Mouse (Mus musculus): ENCODE data around the gene Fndc3b. TPM values are rescaled to one million over a fixed set of nuclear protein-coding genes. Genes with fewer than 3 reads are reported as not detected.

Gene Fndc3b
- polyA plus RNA-seq, 1 experiment from 2014 or later, result 7.5 TPM

DNA sequence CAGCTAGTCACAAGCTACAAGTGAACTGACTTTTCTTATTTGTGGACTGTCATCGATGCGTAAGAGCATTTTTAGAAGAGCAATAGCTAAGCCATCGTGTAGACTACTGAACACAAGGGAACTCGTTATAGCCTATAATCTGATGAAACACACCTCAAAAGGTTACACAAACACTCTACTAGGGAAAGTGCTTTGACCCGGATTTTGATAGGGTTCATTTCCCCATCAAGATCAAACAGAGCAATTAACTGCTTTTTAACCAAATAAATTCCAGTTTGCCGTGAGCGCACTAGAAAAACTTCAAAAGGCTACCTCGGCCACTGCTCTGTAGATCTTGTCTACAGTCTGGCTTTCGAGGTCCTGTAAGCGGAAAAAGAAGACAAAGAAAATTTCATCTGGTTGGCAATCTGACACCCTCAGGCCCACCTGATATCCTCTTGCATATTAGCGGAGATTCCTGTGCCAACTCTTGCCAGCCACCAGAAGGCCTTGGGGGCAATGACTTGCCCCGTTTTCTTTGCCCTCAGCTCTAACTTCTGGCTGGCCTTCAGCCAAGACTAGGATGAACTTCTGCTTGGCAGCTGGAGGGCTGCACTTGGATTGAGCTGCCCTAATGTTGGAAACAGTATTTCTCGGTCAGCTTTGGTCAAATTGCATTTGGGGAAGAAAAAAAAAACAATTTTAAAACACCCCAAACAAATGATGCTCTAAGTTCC lies 107.0 kb downstream of the Fndc3b start:
- no peaks in the 10 kb centered on the region for H3K36me3 ChIP-seq (ENCODE audit: control insufficient read depth, insufficient read depth, low read length)
- H3K4me3 ChIP-seq (ENCODE audit: low read length), result no peak overlapping the region
- H3K4me1 ChIP-seq (ENCODE audit: control insufficient read depth, insufficient read depth, low read depth, low read length), result peaks cover 11% of the 10 kb centered on the region
- H3K27ac ChIP-seq (ENCODE audit: low read depth, low read length), result no peak overlapping the region
- no peak overlapping the region for H3K9ac ChIP-seq (ENCODE audit: low read depth, low read length)
- no peaks in the 10 kb centered on the region for H3K27me3 ChIP-seq (replicated peaks; ENCODE audit: control insufficient read depth, insufficient read depth, low read length)
- 70% methylated on average over 13 of the region's 13 CpGs for WGBS
- H3K9me3 ChIP-seq (ENCODE audit: control insufficient read depth, low read length), result no peaks in the 10 kb centered on the region
- ATAC-seq, result no peak
- no peak overlapping the region for H3K4me2 ChIP-seq (ENCODE audit: low read length)

DNA sequence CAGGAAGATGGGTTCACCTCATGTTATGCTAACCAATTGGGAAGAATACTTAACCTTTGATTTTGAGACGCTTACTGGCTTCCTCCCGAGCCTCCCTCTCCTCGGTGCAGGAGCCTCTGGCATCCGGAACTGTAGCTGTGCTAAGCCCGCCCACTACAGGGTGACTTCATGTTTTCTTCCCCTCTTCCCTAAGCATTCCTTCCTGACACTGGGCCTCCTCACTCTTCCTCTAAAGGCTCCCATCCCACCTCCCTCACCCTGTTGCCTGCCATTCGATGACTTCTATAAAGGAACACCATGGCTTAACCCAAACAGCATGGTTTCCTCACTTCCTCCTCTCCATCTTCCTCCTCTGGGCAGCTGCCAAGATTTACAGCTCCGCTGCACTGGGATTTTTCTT lies 110.5 kb downstream of the Fndc3b start:
- Histone ChIP-seq H3K9me3 (ENCODE audit: control insufficient read depth, low read length) (no peaks in the 10 kb centered on the region; the same call in 1 of the 2 replicates), H3K27me3 (replicated peaks; ENCODE audit: control insufficient read depth, insufficient read depth, low read length) (no peaks in the 10 kb centered on the region), H3K4me1 (ENCODE audit: control insufficient read depth, insufficient read depth, low read depth, low read length) (0 out of 2 replicates have a peak, but pooled peaks cover 3% of the 10 kb centered on the region), H3K4me2 (ENCODE audit: low read length) (no peak overlapping the region), H3K9ac (ENCODE audit: low read depth, low read length) (no peak overlapping the region), H3K27ac (ENCODE audit: low read depth, low read length) (no peak overlapping the region), H3K4me3 (ENCODE audit: low read length) (no peak overlapping the region), H3K36me3 (ENCODE audit: control insufficient read depth, insufficient read depth, low read length) (no peaks in the 10 kb centered on the region)
- ATAC-seq, result no peak
- 53% methylated on average over 7 of the region's 7 CpGs for WGBS

GRCm38 (mm10) chr3:27600197-27600596 lies 110.9 kb downstream of the Fndc3b start:
- Histone ChIP-seq H3K9me3 (ENCODE audit: control insufficient read depth, low read length) (no peaks in the 10 kb centered on the region; the same call in 1 of the 2 replicates), H3K9ac (ENCODE audit: low read depth, low read length) (no peak overlapping the region), H3K27ac (ENCODE audit: low read depth, low read length) (no peak overlapping the region), H3K36me3 (ENCODE audit: control insufficient read depth, insufficient read depth, low read length) (no peaks in the 10 kb centered on the region), H3K4me3 (ENCODE audit: low read length) (no peak overlapping the region), H3K27me3 (replicated peaks; ENCODE audit: control insufficient read depth, insufficient read depth, low read length) (no peaks in the 10 kb centered on the region), H3K4me1 (ENCODE audit: control insufficient read depth, insufficient read depth, low read depth, low read length) (0 out of 2 replicates have a peak, but pooled peaks cover 3% of the 10 kb centered on the region), H3K4me2 (ENCODE audit: low read length) (no peak overlapping the region)
- WGBS, result 44% methylated on average over 4 of the region's 4 CpGs
- no peak for ATAC-seq

- Histone ChIP-seq H3K4me3 (ENCODE audit: low read length) (no peak overlapping the region), H3K27ac (ENCODE audit: low read depth, low read length) (no peak overlapping the region)
These were observed 112.4 kb downstream of the Fndc3b start for GRCm38 (mm10) chr3:27598437-27599382.

DNA sequence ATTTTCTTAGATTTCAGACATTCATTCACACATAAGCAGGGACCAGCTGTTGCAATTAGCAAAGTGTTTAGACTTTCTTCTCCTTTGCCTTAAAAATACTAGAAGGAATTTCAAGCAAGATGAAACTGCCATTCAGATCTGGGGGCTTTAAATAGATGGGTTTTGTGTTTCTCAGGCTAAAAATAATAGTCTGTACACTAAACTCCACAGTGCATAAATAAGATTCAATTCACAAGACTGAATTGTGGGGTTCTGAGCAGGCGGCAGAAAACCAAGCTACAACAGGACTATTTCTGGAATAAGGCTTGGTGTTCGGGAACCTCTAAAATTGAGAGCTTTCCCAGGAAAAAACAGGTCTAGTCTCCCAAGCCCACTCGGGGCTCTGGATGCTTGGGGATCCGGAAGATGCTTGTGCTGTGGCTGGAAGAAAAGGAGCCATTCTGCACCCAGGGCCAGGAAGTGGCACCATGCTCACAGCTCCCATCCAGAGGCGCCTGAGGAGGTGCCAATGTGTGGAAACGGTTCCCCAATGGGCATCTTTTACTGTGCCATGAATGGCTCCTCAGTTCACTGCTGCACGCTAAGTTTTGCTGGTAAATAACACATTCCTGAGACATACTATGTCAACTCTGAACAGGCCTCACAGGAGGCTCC lies 117.5 kb downstream of the Fndc3b start:
- H3K4me3 ChIP-seq (ENCODE audit: low read length), result no peak overlapping the region
- H3K9me3 ChIP-seq (ENCODE audit: control insufficient read depth, low read length), result no peaks in the 10 kb centered on the region; the same call in 1 of the 2 replicates
- H3K27ac ChIP-seq (ENCODE audit: low read depth, low read length), result no peak overlapping the region
- H3K36me3 ChIP-seq (ENCODE audit: control insufficient read depth, insufficient read depth, low read length), result no peaks in the 10 kb centered on the region
- H3K4me2 ChIP-seq (ENCODE audit: low read length), result no peak overlapping the region
- ATAC-seq, result no peak
- 77% methylated on average over 7 of the region's 7 CpGs for WGBS
- H3K9ac ChIP-seq (ENCODE audit: low read depth, low read length), result no peak overlapping the region
- H3K4me1 ChIP-seq (ENCODE audit: control insufficient read depth, insufficient read depth, low read depth, low read length), result no peaks in the 10 kb centered on the region; the same call in 1 of the 2 replicates
- no peaks in the 10 kb centered on the region for H3K27me3 ChIP-seq (replicated peaks; ENCODE audit: control insufficient read depth, insufficient read depth, low read length)

More at GRCm38 (mm10) chr3:27598437-27599382, 112.4 kb downstream of the Fndc3b start:
- Histone ChIP-seq H3K9ac (ENCODE audit: low read depth, low read length) (no peak overlapping the region), H3K4me1 (ENCODE audit: control insufficient read depth, insufficient read depth, low read depth, low read length) (peaks cover 3% of the 10 kb centered on the region; the same call in 1 of the 2 replicates), H3K9me3 (ENCODE audit: control insufficient read depth, low read length) (no peaks in the 10 kb centered on the region; the same call in 1 of the 2 replicates), H3K27me3 (replicated peaks; ENCODE audit: control insufficient read depth, insufficient read depth, low read length) (no peaks in the 10 kb centered on the region), H3K4me2 (ENCODE audit: low read length) (no peak overlapping the region), H3K36me3 (ENCODE audit: control insufficient read depth, insufficient read depth, low read length) (no peaks in the 10 kb centered on the region)
- 91% methylated on average over 11 of the region's 11 CpGs for WGBS
- 0 out of 2 replicates have a peak, but pooled peaks have one; percentile 29 for ATAC-seq

- ATAC-seq, result no peak
- Histone ChIP-seq H3K36me3 (ENCODE audit: control insufficient read depth, insufficient read depth, low read length) (no peaks in the 10 kb centered on the region), H3K27me3 (replicated peaks; ENCODE audit: control insufficient read depth, insufficient read depth, low read length) (no peaks in the 10 kb centered on the region), H3K9me3 (ENCODE audit: control insufficient read depth, low read length) (no peaks in the 10 kb centered on the region), H3K27ac (ENCODE audit: low read depth, low read length) (no peak overlapping the region), H3K4me3 (ENCODE audit: low read length) (no peak overlapping the region), H3K4me1 (ENCODE audit: control insufficient read depth, insufficient read depth, low read depth, low read length) (no peaks in the 10 kb centered on the region; the same call in 1 of the 2 replicates), H3K4me2 (ENCODE audit: low read length) (no peak overlapping the region), H3K9ac (ENCODE audit: low read depth, low read length) (no peak overlapping the region)
- WGBS, result 81% methylated on average over 11 of the region's 11 CpGs
These were observed 118.2 kb downstream of the Fndc3b start for GRCm38 (mm10) chr3:27592728-27593484.

DNA sequence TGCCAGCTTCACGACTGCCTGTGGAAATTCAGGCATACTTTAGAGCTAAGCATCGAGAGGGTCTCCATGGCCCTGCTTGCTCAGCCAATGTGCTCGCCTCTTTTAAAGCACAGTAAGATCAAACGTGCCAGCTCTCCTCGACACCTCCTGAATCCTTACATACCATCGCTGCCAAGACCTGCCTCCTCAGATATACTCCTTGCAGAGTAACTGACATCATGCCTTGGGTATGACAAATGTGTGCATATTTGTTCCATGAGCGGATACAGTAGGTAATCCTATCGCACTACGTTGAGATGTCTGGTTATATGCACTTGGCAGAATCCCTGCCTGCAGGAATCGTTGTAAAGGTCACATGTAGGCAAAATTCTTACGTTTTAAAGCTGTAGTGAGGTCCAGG lies 120.3 kb downstream of the Fndc3b start:
- no peak; the same call in 1 of the 2 replicates for ATAC-seq

DNA sequence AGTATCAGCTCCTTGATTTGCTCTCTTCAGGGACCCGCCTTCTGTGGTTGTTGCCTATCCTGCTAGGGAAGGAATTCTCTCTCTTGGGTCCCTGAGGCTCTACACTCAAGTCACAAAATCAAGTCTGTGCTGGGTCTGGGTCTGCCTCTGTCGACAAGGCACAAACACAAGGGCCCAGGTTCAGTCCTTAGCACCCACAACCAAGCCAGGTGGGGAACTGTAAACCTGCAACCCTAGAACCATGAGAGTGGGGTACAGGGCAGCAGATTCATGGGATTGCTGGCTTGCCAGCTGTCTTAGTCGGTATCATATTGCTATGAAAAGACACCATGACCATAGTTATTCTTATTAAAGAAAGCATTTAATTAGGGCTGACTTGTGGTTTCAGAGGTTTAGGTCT lies 121.8 kb downstream of the Fndc3b start:
- Histone ChIP-seq H3K27me3 (replicated peaks; ENCODE audit: control insufficient read depth, insufficient read depth, low read length) (no peaks in the 10 kb centered on the region), H3K9ac (ENCODE audit: low read depth, low read length) (no peak overlapping the region), H3K9me3 (ENCODE audit: control insufficient read depth, low read length) (no peaks in the 10 kb centered on the region), H3K4me1 (ENCODE audit: control insufficient read depth, insufficient read depth, low read depth, low read length) (peaks cover 3% of the 10 kb centered on the region), H3K4me2 (ENCODE audit: low read length) (no peak overlapping the region), H3K4me3 (ENCODE audit: low read length) (no peak overlapping the region), H3K36me3 (ENCODE audit: control insufficient read depth, insufficient read depth, low read length) (no peaks in the 10 kb centered on the region), H3K27ac (ENCODE audit: low read depth, low read length) (no peak overlapping the region)
- no peak for ATAC-seq
- WGBS, result 97% methylated on average over 3 of the region's 3 CpGs

More for the DNA sequence above, 120.3 kb downstream of the Fndc3b start:
- H3K4me1 ChIP-seq (ENCODE audit: control insufficient read depth, insufficient read depth, low read depth, low read length), result no peaks in the 10 kb centered on the region; the same call in 1 of the 2 replicates
- H3K9ac ChIP-seq (ENCODE audit: low read depth, low read length), result no peak overlapping the region
- H3K27me3 ChIP-seq (replicated peaks; ENCODE audit: control insufficient read depth, insufficient read depth, low read length), result no peaks in the 10 kb centered on the region
- H3K36me3 ChIP-seq (ENCODE audit: control insufficient read depth, insufficient read depth, low read length), result no peaks in the 10 kb centered on the region
- H3K27ac ChIP-seq (ENCODE audit: low read depth, low read length), result no peak overlapping the region
- H3K4me3 ChIP-seq (ENCODE audit: low read length), result no peak overlapping the region
- WGBS, result 81% methylated on average over 11 of the region's 11 CpGs
- H3K9me3 ChIP-seq (ENCODE audit: control insufficient read depth, low read length), result no peaks in the 10 kb centered on the region
- H3K4me2 ChIP-seq (ENCODE audit: low read length), result no peak overlapping the region
